Mouse (Mus musculus) midbrain, embryonic 11.5 days (tissue): ENCODE results near the gene Sufu. TPM values are rescaled to one million over a fixed set of nuclear protein-coding genes. Genes with fewer than 3 reads are reported as not detected.
A peak's percentile ranks its signal among the peaks of the same experiment; 100 is the strongest.

ENCODE experiments used
- ATAC-seq: fragments of 200-750 bp; cut with Nextera tagmentation; 2 replicates; pipeline ENCODE4 v1.8.0; 2017; ENCODE audit warnings: moderate TSS enrichment, moderate library complexity; ENCODE audit not compliant: low FRiP score
- DNase-seq: peaks from one replicate; pipeline ENCODE4 v3.0.0; 2015; ENCODE audit warnings: low spot score; ENCODE audit errors: missing footprints
- H3K27ac ChIP-seq: fragments of 300-500 bp; sonication (generic); 2 replicates; pipeline ENCODE4 v1.5.1; 2014; ENCODE audit warnings: low read depth, low read length
- H3K27me3 ChIP-seq: fragments of 300-500 bp; sonication (generic); 2 replicates; pipeline ENCODE4 v1.6.1; 2014; ENCODE audit warnings: mild to moderate bottlenecking, low read length, moderate library complexity, mixed read lengths; ENCODE audit not compliant: control insufficient read depth, insufficient read depth
- H3K36me3 ChIP-seq: fragments of 300-500 bp; sonication (generic); 2 replicates; pipeline ENCODE4 v1.6.1; 2014; ENCODE audit warnings: mild to moderate bottlenecking, low read length, moderate library complexity, mixed read lengths; ENCODE audit not compliant: control insufficient read depth, insufficient read depth
- H3K4me1 ChIP-seq: fragments of 300-500 bp; sonication (generic); 2 replicates; pipeline ENCODE4 v1.6.1; 2014; ENCODE audit warnings: low read length; ENCODE audit not compliant: control insufficient read depth, insufficient read depth
- H3K4me2 ChIP-seq: fragments of 300-500 bp; sonication (generic); 2 replicates; pipeline ENCODE4 v1.6.1; 2014; ENCODE audit warnings: mild to moderate bottlenecking, moderate library complexity
- H3K4me3 ChIP-seq: fragments of 300-500 bp; sonication (generic); 2 replicates; pipeline ENCODE4 v1.5.1; 2014; ENCODE audit warnings: low read depth, low read length
- H3K9ac ChIP-seq: fragments of 300-500 bp; sonication (generic); 2 replicates; pipeline ENCODE4 v1.6.1; 2014; ENCODE audit warnings: low read length
- H3K9me3 ChIP-seq: fragments of 300-500 bp; sonication (generic); 2 replicates; pipeline ENCODE4 v1.6.1; 2016; ENCODE audit warnings: low read length; ENCODE audit not compliant: control insufficient read depth
- WGBS: fragments of 180-500 bp; shearing (Covaris S2); extraction: QIAGEN DNeasy Blood & Tissue Kit; methylation state at CpG from one replicate; pipeline ENCODE4 v1.1.7; 2014; 5-methylcytosine and 5-hydroxymethylcytosine counted together
- polyA plus RNA-seq: library from polyadenylated mRNA; unstranded; fragments of >200 nt; fragmentation: Nextera tagmentation; extraction: Ambion mirVana; gene quantifications from 2 replicates; pipeline ENCODE4 v1.2.1, GENCODE M21; 2014

The Sufu gene
- polyA plus RNA-seq, 1 experiment from 2014 or later = 38.7 TPM

DNA sequence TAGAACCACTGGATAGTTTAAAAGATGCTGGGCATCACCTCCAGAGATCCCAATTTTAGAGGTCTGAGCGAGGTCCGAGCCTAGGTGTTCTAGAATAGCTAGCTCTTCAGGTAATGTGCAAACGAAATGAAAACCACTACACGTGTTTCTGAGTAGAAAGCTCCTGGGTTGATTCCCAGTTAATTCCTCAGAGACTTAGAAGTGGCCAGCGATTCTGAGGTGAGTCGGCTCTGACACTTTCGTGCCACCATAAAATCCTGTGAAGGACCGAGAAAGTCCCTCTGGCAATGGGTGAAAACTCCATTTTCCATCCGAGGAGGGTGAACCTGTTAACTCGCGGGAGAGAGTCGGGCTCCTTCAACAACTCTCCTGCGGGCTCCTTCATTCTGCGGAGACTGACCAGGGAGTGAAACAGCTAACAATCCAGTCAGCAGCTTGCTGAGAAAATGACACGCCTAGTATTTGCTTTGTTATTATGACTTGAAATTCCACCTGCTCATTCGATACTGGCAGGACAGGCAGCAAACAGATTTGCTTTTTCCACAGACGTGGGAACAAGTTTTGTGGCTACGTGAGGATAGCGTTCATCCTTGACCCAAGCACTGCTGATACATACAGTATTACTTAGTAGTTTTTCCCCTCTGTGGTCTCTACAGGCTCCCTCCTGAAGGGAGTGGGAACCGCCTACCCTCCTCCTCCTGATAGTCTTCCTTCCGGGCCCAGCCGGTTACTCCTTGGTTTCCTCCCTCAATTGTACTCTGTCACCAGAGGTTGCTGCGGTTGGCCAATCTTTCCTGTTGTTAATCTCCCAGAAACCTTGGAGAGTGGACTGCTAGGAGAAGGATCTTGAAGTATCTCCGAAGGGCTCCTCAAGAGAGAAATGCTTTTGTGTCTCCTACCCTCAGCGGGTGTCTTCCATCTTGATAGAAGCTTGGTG lies 39.1 kb upstream of the Sufu start:
- H3K27ac ChIP-seq = no peak overlapping the region
- no peak for DNase-seq

DNA sequence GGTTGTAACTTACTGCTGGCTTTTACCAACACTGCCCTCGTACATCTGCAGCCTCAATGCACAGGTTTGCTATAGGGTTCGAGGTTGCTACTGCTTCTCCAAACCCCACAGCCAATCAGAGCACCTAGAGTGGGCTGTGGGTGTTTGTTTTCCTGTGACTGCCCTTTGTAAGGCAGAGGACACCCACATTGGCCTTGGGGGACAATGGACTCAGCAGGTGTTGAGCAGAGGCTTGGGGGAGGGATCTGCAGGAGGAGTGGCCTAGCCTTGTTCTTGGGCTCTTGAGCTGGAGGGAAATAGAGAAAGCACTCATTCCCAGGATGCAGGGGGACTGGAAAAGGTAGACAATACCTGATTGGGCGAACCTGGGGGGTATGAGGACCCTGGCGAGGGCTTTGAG lies 38.3 kb upstream of the Sufu start:
- H3K36me3 ChIP-seq = no peaks in the 10 kb centered on the region
- H3K27ac ChIP-seq = no peak overlapping the region
- DNase-seq (no peak), ATAC-seq (no peak)
- H3K9ac ChIP-seq = no peak overlapping the region
- peaks cover 3% of the 10 kb centered on the region; the same call in 1 of the 2 replicates for H3K4me1 ChIP-seq
- H3K27me3 ChIP-seq = peaks cover 15% of the 10 kb centered on the region
- no peaks in the 10 kb centered on the region for H3K9me3 ChIP-seq
- WGBS = 53% methylated on average over 4 of the region's 4 CpGs
- no peak overlapping the region for H3K4me2 ChIP-seq
- no peak overlapping the region for H3K4me3 ChIP-seq

More for the DNA sequence above, 39.1 kb upstream of the Sufu start:
- H3K4me3 ChIP-seq = peak overlapping the region; percentile 45
- H3K27me3 ChIP-seq = peaks cover 15% of the 10 kb centered on the region
- H3K9me3 ChIP-seq = no peaks in the 10 kb centered on the region
- H3K9ac ChIP-seq = peak overlapping the region; percentile 71
- WGBS = 18% methylated on average over 25 of the region's 25 CpGs
- H3K36me3 ChIP-seq = no peaks in the 10 kb centered on the region
- H3K4me1 ChIP-seq = peaks cover 3% of the 10 kb centered on the region; the same call in 1 of the 2 replicates
- peak overlapping the region; percentile 91 for H3K4me2 ChIP-seq
- ATAC-seq = 0 out of 2 replicates have a peak, but pooled peaks have one; percentile 5

DNA sequence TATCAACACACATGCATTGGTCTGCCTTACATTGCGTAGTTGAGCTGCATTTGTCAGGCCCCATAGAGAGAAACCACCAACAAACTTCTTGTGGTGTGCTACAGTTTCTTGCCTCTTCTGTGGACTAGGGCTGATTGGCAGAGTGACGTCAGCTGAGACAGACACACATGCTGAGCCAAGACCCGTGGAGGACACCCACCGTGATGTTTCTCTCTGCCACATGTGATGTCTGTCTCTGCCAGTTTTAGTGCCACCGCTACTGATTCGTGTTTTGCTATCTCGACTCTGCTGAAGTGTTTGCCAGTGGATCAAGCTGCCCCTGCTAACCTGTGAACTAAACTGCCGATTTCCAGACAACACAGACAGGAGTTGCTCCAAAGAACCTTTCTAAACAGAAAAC lies 34.6 kb upstream of the Sufu start:
- WGBS = 85% methylated on average over 8 of the region's 8 CpGs
- DNase-seq (no peak), ATAC-seq (no peak)
- H3K27ac ChIP-seq = no peak overlapping the region
- H3K9ac ChIP-seq = no peak overlapping the region
- H3K36me3 ChIP-seq = no peaks in the 10 kb centered on the region
- no peaks in the 10 kb centered on the region for H3K9me3 ChIP-seq
- no peak overlapping the region for H3K4me3 ChIP-seq
- peaks cover 12% of the 10 kb centered on the region for H3K27me3 ChIP-seq
- peaks cover 1% of the 10 kb centered on the region; the same call in 1 of the 2 replicates for H3K4me1 ChIP-seq
- no peak overlapping the region for H3K4me2 ChIP-seq

DNA sequence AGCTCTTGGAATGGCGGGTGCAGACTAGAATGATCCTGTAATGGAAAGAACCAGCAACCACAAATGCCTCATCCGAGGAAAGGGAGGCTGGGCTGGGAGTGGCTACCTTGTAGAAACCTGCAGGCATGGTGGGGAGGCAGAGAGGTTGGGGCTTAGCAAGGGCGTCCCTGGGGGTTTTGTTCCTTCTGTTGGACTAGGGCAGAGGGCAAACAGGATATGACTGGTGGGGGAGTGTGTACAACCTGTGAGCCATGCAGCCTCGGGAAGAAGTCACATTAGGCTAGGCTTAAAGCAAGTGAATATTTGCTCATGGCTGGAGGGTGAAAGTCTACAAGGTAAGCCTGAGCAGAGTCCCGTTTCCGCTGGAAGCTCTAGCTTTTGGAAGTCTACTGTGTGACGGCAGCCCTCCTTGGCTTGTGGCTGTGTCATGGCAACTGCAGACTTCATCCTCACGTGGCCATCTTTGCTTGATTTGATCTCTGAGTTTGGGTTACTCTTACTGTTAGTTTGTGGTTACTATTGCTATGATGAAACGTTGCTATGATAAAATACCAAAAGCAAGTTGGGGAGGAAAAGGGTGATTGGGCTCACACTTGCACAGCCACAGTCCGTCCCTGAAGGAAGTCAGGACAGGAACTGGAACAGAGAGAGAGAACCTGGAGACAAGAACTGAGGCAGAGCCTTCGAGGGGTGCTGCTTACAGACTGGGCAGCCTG lies 33.2 kb upstream of the Sufu start:
- H3K36me3 ChIP-seq = no peaks in the 10 kb centered on the region
- H3K4me1 ChIP-seq = no peaks in the 10 kb centered on the region
- peaks cover under 1% of the 10 kb centered on the region; the same call in 1 of the 2 replicates for H3K27me3 ChIP-seq
- H3K4me2 ChIP-seq = no peak overlapping the region
- no peak for DNase-seq
- no peak overlapping the region for H3K27ac ChIP-seq
- no peak for ATAC-seq
- H3K4me3 ChIP-seq = no peak overlapping the region
- no peaks in the 10 kb centered on the region for H3K9me3 ChIP-seq
- 87% methylated on average over 11 of the region's 11 CpGs for WGBS
- H3K9ac ChIP-seq = no peak overlapping the region

DNA sequence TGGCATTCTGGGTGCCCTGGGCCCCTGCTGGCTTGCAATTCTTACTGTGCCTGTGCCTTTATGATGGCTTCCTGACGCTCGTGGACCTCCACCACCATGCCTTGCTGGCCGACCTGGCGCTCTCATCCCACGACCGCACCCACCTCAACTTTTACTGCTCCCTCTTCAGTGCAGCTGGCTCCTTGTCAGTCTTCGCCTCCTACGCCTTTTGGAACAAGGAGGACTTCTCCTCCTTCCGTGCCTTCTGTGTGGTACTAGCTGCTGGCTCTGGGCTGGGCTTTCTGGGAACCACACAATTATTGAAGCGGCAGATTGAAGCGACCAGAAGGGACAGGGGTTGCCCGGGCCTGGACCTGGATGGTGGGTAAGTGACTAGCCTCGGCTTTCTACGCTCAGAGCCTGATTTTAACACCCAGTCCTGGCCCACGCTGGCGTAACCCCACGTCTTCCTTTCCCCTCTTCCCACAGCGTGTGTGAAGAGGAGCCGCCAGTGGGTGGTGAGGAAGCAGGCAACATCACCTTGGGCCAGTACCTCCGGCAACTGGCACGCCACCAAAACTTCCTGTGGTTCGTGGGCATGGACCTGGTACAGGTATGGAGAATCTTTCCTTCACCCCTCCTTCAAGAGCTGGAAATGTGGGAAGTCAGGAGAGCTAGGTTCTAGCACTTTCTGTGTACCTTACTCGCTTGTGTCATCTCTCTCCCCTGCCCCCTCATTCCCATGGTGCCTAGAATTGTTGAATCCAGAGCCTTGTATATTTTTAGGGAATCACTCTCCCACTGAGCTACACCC lies 28.7 kb upstream of the Sufu start:
- no peak for ATAC-seq
- no peak for DNase-seq
- no peak overlapping the region for H3K27ac ChIP-seq
- WGBS = 87% methylated on average over 23 of the region's 23 CpGs
- no peak overlapping the region for H3K4me3 ChIP-seq
- H3K4me2 ChIP-seq = no peak overlapping the region
- H3K36me3 ChIP-seq = no peaks in the 10 kb centered on the region
- no peaks in the 10 kb centered on the region for H3K4me1 ChIP-seq
- H3K9me3 ChIP-seq = no peaks in the 10 kb centered on the region
- H3K27me3 ChIP-seq = no peaks in the 10 kb centered on the region
- no peak overlapping the region for H3K9ac ChIP-seq

DNA sequence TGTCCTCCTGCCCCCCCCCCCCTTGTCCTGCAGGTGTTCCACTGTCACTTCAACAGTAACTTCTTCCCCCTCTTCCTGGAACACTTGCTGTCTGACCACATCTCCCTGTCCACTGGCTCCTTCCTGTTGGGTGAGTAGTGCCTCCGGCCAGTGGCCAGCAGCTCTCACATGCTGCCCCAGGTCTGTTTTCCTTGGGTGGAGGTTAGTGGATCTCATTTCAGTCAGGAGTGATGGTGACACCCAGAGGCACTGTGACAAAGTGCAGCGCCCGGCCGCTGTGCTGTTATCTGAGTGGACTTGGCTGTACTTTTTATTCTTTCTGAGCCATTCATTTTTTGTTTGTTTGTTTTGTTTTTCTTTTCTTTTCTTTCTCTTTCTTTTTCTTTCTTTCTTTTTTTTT lies 27.5 kb upstream of the Sufu start:
- DNase-seq (peak; percentile 88), ATAC-seq (no peak)
- Histone ChIP-seq H3K36me3 (no peaks in the 10 kb centered on the region), H3K4me2 (no peak overlapping the region), H3K27me3 (no peaks in the 10 kb centered on the region), H3K27ac (no peak overlapping the region), H3K9ac (no peak overlapping the region), H3K4me3 (no peak overlapping the region), H3K9me3 (no peaks in the 10 kb centered on the region), H3K4me1 (no peaks in the 10 kb centered on the region)
- 38% methylated on average over 4 of the region's 4 CpGs for WGBS

DNA sequence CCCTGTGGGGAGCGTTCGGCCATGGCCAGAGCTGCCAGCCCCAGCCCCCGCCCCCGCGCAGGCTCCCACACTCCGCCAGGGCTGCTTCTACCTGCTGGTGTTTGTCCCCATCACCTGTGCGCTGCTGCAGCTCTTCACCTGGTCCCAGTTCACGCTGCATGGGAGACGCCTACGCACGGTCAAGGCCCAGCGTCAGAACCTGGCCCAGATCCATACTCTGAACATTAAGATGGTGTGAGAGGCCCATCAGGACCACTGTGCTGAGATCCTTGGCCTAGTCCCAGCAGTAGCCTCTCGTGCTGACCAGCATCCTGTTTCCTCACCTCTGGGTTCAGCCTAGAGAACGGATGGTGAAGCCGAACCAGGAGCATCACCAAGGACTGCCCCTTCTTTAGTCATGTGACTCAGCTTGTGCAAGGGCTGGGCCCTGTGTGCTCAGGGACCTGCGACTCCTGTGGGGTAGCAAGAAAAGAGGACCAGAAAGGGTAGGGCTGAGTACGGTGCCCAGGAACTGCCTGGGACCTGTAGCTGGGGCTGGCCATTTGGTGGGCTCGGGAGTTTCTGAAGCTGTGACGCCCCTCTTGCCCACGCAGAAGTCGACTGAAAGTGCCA lies 22.1 kb upstream of the Sufu start:
- no peak overlapping the region for H3K4me2 ChIP-seq
- no peak overlapping the region; the same call in 1 of the 2 replicates for H3K9ac ChIP-seq
- no peaks in the 10 kb centered on the region for H3K4me1 ChIP-seq
- WGBS = 39% methylated on average over 21 of the region's 21 CpGs
- H3K9me3 ChIP-seq = no peaks in the 10 kb centered on the region
- H3K36me3 ChIP-seq = peaks cover 13% of the 10 kb centered on the region
- ATAC-seq (peak; percentile 35; the same call in 1 of the 2 replicates), DNase-seq (peak; percentile 84)
- no peak overlapping the region for H3K4me3 ChIP-seq
- no peak overlapping the region for H3K27ac ChIP-seq
- no peaks in the 10 kb centered on the region for H3K27me3 ChIP-seq

DNA sequence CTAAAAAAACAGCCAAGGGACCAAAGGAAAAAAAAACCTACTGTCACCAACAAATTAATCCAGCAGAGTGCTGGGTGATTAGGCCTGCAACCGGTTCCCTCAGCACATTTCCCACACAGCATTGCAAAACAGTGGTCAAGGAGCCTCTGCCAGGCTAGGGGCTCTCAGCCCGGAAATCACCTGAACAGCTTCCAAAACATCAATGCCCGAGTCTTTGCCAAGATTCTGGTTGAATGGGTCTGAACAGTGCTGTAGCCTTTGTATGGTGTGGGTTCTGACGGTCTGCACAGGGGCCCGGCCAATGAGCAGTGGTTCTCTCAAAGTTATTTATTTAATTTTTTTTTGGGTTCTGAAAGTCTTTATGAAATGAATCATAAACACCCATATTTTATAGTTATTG lies 21.2 kb upstream of the Sufu start:
- H3K4me2 ChIP-seq = no peak overlapping the region
- DNase-seq (peak; percentile 84), ATAC-seq (no peak)
- no peak overlapping the region for H3K27ac ChIP-seq
- peaks cover 15% of the 10 kb centered on the region for H3K36me3 ChIP-seq
- H3K4me1 ChIP-seq = no peaks in the 10 kb centered on the region
- no peak overlapping the region for H3K4me3 ChIP-seq
- H3K9me3 ChIP-seq = no peaks in the 10 kb centered on the region
- no peak overlapping the region for H3K9ac ChIP-seq
- WGBS = 72% methylated on average over 5 of the region's 5 CpGs
- H3K27me3 ChIP-seq = no peaks in the 10 kb centered on the region
